Mouse (Mus musculus) common myeloid progenitor, adult 5-6 weeks (primary cell): Measurements from ENCODE around the gene Olfr1393. TPM values are rescaled to one million over a fixed set of nuclear protein-coding genes. Genes with fewer than 3 reads are reported as not detected.
"Not testable (repeated sequence)": the region's sequence is repeated elsewhere in the genome, so short reads cannot be mapped to it uniquely, and the experiment has no call there.

ENCODE experiments used
- ATAC-seq: replicated peaks from 2 replicates; pipeline ENCODE4 v1.8.0; 2016; ENCODE audit warnings: low read depth, mild to moderate bottlenecking, moderate TSS enrichment, inconsistent platforms; ENCODE audit not compliant: poor library complexity, severe bottlenecking
- total RNA-seq: library from RNA; stranded (forward); fragments of 200-1000, 187-1606 nt; gene quantifications from 2 replicates; pipeline ENCODE4 v1.2.3, GENCODE M21; 2017

The Olfr1393 gene
- total RNA-seq, 1 experiment from 2014 or later, result not detected

GRCm38 (mm10) chr11:49284982-49285381 is 6.9 kb downstream of the Olfr1393 start, which contains the start of gene Olfr1392:
Gene Olfr1392 (plus strand): TSS chr11:49285282.
- not testable (repeated sequence) for ATAC-seq

GRCm38 (mm10) chr11:49287251-49287650 is 9.1 kb downstream of the Olfr1393 start:
- ATAC-seq, result no peak

DNA sequence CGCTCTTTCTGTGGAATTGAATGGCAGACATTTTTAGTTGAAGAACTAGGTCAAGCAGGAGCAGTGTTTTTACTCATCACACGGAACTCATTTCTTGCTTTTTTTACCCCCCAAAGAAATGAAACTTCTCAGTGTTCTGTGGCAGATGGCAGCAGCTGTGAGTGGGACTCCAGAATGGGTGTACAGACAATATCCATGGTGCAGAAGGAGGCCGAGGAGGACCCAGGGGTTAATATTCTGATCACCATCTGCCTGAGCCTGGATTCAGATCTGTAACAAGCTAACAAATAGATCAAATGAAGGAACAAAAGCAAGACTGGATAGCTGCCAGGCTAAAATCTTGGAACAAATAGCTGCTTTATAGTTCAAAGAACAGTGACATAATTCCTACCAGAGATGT is 14.7 kb downstream of the Olfr1393 start:
- ATAC-seq, result no peak

- ATAC-seq, result no peak
Observed at GRCm38 (mm10) chr11:49304441-49304840, 26.3 kb downstream of the Olfr1393 start, which contains the start of gene Olfr10. Gene Olfr10 (plus strand): TSS chr11:49304741.

DNA sequence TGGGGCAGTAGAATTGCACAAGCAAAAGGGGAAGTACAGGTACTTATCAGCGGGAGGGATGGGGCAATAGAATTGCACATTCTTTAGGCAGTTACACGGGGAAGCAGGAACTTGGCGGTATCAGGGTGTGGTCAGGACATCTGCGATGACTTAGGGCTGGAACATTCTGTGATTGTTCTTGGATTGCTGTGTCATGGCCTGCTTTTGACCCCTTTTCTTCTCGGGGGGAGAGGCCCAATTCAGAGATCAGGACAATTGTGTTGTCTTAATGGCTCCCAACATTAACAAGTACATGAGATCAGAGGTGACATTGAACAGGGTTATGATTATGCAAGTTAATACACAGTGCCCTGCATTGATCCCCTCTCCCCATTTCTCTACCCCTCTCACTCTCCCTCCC is 30.4 kb downstream of the Olfr1393 start:
- ATAC-seq, result not testable (repeated sequence)

GRCm38 (mm10) chr11:49322442-49322841 is 44.3 kb downstream of the Olfr1393 start, which contains the start of gene Olfr1391:
Gene Olfr1391 (plus strand): TSS chr11:49322742.
- ATAC-seq, result no peak

- no peak for ATAC-seq
Observed at GRCm38 (mm10) chr11:49326726-49327125, 48.6 kb downstream of the Olfr1393 start.

DNA sequence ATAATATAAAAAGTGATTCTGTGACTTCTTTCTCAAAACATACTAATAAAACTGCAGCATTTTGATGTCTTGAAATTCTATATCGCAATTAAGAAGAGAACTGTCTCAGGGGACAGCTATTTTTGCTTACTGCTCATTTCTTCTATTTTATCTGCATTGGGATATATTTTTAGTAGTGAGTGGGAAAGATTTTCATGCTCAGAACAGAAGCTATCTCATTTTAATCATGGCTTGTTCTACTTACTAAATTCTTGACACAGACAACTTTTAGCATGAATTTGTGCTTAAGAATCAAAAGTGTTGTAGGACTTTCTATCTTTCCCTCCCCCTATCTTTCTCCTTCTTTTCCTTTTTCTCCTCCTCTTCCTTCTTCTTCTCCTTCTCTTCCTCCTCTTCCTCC is 51.6 kb downstream of the Olfr1393 start:
- ATAC-seq, result no peak

Other genes with a start within 250 kb of the Olfr1393 start
- gene 9930111J21Rik2, start 227.1 kb upstream of the Olfr1393 start, total RNA-seq, result 22.4 and 24.8 TPM in 2 replicates
- 190 and 320 TPM in 2 replicates for gene Tgtp2, start 214.1 kb upstream of the Olfr1393 start, total RNA-seq
- gene Ifi47, start 201.7 kb upstream of the Olfr1393 start, total RNA-seq, result 58.3 and 68.1 TPM in 2 replicates
- not detected in 2 replicates for gene Olfr1396, start 163.4 kb upstream of the Olfr1393 start, total RNA-seq
- not detected in 2 replicates for gene Olfr1395, start 136.0 kb upstream of the Olfr1393 start, total RNA-seq
- gene Olfr1394, start 123.9 kb upstream of the Olfr1393 start, total RNA-seq, result not detected in 2 replicates
- 11.1 and 13.6 TPM in 2 replicates for gene Btnl9, start 91.1 kb upstream of the Olfr1393 start, total RNA-seq
- gene Zfp62, start 75.0 kb upstream of the Olfr1393 start, total RNA-seq, result 149 and 168 TPM in 2 replicates
- gene Mgat1, start 34.1 kb upstream of the Olfr1393 start, total RNA-seq, result 54.5 and 81.2 TPM in 2 replicates
- gene Olfr1392, start 7.0 kb downstream of the Olfr1393 start, total RNA-seq, result not detected in 2 replicates
- not detected in 2 replicates for gene Olfr10, start 26.4 kb downstream of the Olfr1393 start, total RNA-seq
- gene Olfr1391, start 44.4 kb downstream of the Olfr1393 start, total RNA-seq, result not detected in 2 replicates
- not detected in 2 replicates for gene Olfr1390, start 56.9 kb downstream of the Olfr1393 start, total RNA-seq
- gene Olfr1389, start 144.8 kb downstream of the Olfr1393 start, total RNA-seq, result not detected in 2 replicates
- 0.05 and 0.37 TPM in 2 replicates for gene Olfr1388, start 158.3 kb downstream of the Olfr1393 start, total RNA-seq
- gene Olfr1387, start 177.0 kb downstream of the Olfr1393 start, total RNA-seq, result not detected in 2 replicates
- gene Olfr1386, start 186.7 kb downstream of the Olfr1393 start, total RNA-seq, result not detected in 2 replicates
- gene Olfr1385, start 210.8 kb downstream of the Olfr1393 start, total RNA-seq, result not detected in 2 replicates
- not detected in 2 replicates for gene Olfr1384, start 228.4 kb downstream of the Olfr1393 start, total RNA-seq
- gene Olfr1383, start 241.3 kb downstream of the Olfr1393 start, total RNA-seq, result not detected in 2 replicates
- gene Olfr1382, start 249.9 kb downstream of the Olfr1393 start, total RNA-seq, result not detected in 2 replicates